In genomic region chr16:3700893-3701292, GRCm38 (mm10) we compare ENCODE assay signal across 15 mouse cellular contexts.
"Had no signal": no experiment of that assay in that cellular context is flagged by ENCODE, and none has a peak within 500 bp of the region (broad histone marks: within the 10 kb centered on the region; RNA-seq: fewer than 3 reads in every experiment).

No protein-coding gene starts in this region.

- ATAC-seq: liver, postnatal 0 days; lung, postnatal 0 days; midbrain, embryonic 16.5 days had no signal

- DNase-seq: liver, postnatal 0 days; lung, adult 2 months; lung, postnatal 14 days; lung, postnatal 36 days; midbrain, embryonic 14.5 days; retina, postnatal 1 day; right cerebral cortex, adult 18-20 months; right cerebral cortex, postnatal 25 days; right cerebral cortex, postnatal 4 days; spleen, adult 18-20 months; thymus, adult 18-20 months; thymus, postnatal 14 days; thymus, postnatal 36 days had no signal
